Mouse (Mus musculus) cerebellum, postnatal 25 days (tissue): ENCODE measurements around the gene Nlgn1.

Source experiments
- DNase-seq, 2 experiments: peaks; one replicate each; pipeline ENCODE4 v3.0.0; 2021; ENCODE audit warnings: mixed read lengths in 2 of 2

Gene Nlgn1

DNA sequence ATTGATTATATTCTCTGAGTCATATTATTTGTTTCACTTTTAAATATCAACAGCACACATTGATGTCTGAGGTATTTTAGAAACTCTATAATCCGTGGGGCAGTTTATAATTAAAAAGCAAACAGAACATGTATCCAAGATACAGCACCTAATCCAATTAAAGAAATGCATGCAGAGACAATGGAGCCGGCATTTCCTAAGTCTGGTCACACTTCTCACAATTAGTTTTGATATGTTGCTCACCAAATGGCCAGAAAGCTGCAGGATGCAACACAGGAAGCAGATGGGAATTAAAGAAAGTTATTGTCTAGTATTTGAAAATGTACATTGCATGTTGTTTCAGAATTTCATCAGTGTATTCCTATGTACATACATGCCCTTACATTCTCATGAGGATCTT, 550.6 kb downstream of the Nlgn1 start:
- DNase-seq = no peak

DNA sequence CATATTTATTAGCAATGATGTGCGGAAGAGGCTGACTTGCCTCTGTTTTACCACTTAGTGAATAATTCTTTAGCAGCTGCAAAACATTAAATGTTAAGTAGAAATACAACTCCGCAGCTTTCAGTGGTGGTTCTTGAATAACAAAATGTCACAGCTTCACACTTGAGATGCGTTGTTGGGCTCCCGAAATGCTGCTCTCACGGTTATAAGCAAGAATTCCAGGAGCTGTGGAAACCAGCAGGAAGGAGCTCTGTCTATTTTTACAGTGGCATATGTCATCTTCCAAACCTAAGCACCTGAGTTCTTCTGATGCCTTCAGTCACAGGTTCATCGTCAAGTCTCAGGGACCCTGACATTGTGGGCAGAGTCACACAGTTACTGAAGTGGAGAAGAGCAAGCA, 556.8 kb downstream of the Nlgn1 start:
- no peak for DNase-seq

DNA sequence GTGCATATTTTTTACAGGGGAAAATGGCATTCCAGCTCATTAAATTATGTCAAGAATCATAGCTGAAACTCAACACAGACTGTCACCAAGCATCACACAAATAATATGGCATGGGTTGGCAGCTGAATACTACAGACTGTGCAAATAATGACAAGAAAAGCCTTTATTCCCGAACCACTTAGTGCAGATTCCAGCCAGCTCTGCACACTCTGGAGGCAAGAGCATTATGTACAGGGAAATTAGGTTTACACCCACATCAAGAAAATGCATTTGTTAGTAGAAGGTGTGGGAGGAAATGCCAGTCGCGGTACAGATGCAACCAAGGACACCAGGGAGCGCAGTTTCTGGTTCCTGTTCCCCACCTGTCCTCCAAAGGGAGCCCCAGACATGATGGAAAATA, 558.4 kb downstream of the Nlgn1 start:
- DNase-seq = no peak

DNA sequence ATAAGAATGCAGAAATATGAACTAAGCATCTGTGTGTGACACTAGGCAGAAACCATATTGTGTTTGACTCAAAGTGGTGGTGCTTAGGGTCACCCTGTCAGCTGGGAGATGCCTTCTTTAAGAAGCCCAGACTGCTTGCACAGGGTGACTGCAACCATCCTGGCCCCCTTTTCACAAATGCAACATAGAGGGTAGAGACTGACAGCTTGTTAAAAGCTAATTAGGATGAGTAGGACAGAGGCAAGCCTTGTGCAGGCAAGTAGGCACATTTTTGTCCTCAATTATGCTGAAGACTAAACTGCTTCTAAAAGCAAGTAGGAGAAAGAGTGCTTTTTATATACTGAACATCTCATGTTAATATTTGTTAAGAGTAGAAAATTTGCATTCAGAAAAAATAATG, 558.8 kb downstream of the Nlgn1 start:
- no peak for DNase-seq

DNA sequence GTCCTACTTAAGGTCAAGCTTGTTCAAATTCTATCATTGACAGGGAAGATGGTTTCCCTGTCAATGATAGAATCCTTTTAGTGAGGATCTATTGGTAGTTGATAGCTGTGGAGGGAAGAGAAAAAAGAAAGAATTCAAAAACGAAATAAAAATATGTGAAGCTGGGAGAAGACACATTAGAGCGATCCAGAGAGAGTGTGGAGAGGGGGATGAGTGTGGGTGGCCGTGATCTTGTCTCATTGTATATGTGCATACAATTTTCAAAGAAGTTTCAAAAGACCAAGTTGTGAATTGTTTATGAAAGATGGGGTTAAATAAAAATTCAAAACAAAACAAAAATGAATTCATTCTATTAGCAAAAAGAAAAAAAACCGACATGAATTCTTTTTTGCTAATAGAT, 568.6 kb downstream of the Nlgn1 start:
- no peak for DNase-seq

DNA sequence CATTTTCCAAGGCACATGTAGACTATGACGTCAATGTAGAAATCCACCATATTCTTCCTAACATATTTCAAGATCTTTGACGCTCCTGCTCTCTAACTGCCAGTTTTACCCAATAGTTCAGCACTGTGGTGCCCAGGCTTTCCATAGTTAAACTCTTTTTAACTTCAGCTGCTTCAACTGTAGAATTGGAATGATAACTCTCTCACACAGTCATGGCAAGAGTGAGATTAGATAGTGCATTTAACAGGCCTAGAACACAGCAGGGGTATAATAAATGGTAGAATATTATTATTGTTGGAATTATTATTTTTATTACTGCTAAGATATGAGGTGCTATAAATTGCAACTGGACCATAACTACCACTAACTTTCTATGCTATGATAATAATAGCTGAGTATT, 574.4 kb downstream of the Nlgn1 start:
- DNase-seq = no peak

DNA sequence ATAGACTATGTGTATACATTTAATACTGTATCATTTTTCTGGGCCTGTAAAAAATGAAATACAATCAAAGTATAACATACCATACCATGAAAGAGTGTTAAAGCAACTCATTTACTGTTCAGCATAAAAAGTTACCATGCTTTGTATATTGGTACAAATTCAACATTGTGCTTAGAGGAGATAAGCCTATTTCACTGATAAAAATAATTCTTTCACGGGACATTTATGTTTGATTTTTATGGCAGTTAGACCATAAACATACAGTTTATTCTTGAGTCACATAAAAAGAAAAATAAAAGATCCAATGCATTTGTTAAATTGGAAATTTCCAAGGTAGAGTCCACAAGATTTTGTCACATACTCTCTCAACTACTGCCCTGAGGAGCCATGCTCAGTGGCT, 608.1 kb downstream of the Nlgn1 start:
- no peak for DNase-seq

DNA sequence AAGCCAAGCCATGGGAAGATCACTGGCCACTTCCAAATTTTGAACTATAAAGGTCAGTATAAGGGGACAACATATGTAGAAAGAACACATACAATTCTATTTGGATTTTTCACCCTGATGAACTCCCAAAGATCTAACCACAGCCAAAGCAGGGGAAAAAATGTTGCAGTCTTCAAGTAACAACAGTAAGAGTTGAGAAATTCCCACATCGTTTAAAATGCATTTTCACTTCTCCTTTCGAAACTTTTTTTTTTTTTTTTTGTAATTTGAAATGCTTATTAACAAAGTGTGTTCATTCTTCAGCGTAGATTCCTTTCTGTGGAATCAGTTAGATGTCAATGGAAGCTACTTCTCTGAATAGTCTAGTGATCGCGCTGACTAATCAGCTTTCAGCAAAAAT, 610.8 kb downstream of the Nlgn1 start:
- no peak for DNase-seq

DNA sequence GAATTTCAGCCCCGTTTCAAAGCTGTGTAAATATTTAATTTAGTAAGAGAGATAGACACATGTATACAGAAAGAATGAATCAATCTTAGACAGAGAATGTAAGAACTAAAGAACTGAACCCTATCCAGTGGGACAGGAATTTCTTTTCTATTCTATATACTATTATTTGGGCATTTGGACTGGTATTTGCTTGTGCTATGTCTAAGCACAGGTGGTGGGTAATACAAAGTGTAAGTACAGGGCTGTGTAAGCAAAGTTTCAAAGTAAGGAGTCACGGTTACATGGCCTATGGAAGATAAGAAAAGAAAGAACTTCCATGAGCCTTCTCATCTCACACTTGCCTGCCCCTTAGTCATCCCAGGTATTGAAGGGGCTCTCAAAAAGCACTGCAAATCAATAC, 624.9 kb downstream of the Nlgn1 start:
- no peak for DNase-seq

DNA sequence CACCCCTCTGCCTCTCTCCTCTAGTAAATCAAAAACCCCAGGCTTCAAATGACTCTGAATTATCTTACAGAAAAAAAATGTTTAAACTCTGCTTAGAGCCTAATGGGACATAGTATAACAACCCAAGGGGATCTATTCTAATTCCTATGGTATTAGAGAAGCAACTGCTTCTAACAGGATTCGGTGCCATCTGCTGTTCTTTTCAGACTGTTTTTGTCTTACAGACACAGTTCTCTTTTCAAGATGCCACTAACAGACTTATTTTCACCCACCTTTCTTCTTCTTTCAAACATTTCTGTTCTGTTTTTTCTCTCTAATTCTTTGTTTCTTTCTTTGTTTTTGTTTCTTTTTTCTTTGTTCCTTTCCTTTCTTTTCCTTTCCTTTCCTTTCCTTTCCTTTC, 635.0 kb downstream of the Nlgn1 start:
- DNase-seq = no peak

DNA sequence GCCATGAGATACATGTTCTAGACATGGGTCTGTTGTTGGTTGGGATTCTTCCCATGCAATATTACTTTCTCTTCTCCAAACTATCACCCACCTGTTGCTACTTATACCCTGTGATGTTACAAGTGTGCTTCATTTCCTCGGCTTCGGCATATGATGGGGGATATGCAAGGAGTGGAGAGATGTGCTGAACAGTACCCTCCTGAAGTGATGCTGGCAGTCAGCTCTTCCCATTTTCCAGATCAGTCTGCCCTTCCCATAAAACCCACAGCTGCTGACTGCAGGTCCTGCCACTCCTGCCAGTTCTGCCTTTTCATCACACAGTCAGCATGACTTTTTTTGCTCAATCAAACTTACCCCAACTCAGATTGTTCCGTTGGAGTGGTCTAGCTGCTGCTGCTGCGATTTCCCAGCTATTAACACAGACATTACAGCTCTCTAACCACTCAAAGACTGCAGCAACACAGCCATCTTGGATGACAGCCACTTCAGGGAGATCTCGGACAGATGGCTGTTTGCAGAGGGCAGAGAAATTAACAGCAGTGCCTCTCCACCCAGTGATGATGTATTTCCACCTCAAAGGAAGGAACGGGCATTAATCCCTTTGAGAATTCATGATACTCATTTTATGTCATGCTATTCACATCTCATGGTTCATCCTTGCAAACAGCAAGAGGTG, 643.3 kb downstream of the Nlgn1 start:
- DNase-seq = peak; percentile 64 to 72

DNA sequence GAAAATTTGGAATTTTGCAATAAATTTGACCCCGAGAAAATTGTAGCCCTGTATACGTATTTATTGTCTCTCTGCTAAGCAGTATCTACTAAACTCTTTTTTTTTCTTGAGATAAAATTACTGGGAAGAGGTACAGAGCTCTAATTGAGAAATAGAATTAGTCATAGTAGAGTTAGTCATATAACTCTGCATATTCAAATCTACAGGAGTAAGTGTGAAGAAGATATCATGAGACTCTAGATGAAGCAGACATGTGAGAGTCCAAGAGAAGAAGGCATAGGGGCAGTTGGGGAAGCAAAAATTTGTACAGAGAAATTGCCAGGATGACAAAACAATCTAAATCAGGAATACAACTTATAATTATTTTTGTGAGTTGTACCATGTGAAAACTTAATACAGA, 648.6 kb downstream of the Nlgn1 start:
- DNase-seq = no peak

DNA sequence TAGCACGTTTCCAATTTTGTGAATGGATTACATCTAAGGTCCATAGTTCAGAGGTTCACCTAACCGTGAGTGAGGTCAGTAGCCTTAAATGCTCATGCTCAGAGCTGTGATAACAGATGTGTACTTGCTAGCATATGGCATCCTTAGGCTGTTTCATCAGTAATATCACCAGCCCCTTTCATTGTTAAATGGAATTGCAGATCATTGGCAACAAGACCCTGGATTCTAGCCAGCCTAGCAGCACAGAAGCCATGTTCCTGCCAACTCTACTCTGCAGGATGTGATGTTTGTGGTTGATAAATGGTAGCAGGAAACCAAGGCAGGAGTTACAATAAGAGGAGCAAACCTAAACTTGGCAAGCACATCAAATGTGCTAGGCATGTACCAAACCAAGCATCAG, 652.9 kb downstream of the Nlgn1 start:
- DNase-seq = peak; percentile 39 to 58

DNA sequence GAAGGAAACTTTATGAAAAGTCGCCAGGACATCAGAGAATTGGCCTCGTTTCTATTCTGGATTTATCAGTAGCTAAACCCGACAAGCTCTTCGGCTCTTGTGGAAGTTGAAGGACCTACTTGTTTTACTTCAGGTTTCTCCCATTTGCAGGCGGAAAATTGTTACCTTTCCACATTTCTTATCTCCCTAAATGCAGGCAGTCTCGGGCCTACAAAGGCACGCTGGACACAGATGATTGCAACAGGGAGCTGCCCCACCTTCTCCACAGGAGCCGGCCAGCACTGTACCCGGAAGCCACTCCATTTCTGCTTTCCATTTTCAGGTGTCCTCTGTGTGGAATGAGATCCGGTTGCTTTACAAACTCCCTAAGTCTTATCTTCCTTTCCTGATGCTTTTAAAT, 656.4 kb downstream of the Nlgn1 start:
- no peak for DNase-seq

DNA sequence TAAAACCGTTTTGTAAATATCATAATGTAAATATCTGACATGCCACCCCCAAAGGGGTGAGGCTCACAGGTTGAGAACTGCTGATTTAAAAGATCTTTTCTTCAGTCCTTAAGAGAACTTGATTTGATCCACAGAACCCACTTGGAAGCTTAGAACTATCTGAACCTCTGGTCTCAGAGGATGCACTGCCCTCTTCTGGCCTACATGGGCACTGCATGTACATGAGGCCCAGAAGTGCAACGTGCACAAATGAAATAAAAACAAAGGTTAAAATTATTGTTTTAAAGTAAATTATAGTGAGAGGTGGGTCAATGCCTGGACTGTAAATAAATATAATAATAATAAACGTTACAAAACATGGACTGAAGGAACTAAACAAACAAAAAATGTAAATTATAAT, 657.2 kb downstream of the Nlgn1 start:
- peak; percentile 41 to 69 for DNase-seq

DNA sequence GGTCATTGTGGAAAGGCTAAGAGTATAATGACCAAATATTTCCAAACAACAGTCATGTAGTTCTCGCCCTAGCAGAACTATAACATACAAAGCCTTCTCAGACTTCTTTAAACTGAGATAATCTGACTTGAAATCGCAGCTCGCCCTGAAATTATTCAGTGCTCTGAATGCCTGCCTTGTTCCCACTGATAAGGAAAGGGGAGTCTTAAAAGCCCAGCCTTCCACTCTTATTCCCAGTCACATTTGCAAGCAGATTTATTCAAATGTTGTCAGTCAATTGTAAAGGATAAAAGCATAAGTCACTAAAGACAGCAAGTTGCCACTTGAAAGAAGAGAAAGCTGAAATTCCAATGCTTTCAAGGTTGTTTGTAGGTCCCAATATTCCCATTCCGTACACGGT, 658.9 kb downstream of the Nlgn1 start:
- DNase-seq = no peak

DNA sequence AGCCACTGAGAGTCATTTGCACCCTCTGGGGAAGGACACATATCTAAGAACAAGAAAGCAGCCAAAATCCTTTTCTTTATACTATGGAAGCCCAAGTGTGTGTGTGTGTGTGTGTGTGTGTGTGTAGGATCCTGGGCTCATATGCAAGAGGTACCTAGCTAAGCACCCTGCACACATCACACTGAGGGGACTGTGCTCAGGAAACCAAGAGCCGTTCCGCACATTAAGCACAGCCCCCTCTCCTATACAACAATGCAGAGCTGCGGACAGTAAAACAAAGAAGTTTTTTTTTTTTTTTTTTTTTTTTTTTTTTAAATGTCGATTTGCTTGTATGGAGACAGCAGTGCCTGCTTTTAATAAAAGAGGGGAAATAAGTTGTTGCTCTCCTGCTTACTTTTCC, 659.5 kb downstream of the Nlgn1 start:
- DNase-seq = no peak

DNA sequence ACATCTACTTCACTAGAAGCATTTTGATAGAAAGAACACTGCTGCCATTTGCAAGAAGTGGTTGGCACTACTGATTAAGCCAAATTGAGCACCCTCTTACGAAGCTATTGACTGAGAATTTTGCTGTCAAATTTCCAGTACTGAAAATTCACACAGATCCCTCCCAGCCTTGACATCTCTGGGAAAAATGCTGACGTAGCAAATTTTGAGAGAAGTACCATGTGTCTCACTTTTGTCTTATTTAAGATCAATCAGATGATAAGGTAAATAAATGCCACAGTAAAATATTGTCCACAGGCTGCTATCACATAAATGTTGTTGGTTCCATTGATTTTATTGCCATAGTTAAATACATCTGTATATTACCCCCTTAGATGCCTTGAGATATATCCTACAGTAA, 668.8 kb downstream of the Nlgn1 start:
- no peak for DNase-seq

DNA sequence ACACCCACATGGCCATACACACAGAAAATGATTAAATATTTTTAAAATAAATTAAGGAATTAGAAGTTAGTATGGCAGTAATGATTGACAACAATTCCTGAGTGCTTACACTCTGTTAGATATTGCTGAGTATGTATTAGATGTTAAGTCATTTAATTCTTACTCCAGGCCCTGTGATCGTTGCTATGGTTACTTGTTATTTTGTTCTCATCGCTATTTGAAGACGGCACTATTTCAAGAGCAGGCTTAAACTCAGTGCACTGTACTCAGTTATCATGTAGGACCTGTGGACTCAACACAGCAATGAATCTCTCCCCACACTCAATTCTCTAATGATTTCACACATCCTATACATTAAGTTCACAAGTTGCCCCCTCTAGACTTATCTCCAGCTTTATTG, 672.0 kb downstream of the Nlgn1 start:
- no peak for DNase-seq

DNA sequence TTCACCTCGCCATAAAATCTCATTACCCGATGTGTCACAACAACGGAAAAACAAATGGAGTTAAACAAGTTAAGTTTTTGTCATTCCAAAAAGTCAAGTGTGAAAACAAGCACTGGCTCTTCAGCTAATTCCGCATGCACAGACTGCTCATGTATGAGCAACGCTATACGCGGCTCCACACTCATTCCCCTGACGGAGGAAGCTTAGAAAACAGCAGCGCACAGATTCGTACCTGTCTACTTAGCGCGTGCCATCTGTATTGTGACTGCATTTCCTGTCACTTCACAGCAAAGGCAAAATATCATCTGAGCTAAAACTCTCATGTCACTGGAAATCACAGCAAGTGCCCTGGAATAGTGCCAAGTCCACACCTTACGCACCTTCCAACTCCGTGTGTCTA, 674.3 kb downstream of the Nlgn1 start:
- peak; percentile 43 for DNase-seq

DNA sequence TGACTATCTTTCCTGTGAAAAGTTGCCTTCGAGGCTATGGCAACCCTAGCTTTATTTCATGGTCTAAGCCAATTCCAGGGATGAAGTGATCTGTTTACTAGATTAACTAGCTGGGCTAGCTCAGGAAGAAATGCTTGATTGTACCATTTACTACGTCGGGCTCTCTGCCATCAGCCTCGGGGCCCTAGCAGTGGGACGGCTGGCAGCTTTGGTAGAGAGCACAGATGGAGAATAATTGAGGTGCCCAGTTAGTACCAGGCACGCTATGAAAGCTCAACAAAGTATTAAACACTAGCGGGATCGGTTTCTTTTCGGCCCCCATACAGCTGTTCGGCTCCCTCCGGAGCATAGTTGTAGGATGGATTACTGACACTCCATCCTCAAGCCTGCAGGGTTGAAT, 675.2 kb downstream of the Nlgn1 start:
- peak; percentile 85 to 91 for DNase-seq

DNA sequence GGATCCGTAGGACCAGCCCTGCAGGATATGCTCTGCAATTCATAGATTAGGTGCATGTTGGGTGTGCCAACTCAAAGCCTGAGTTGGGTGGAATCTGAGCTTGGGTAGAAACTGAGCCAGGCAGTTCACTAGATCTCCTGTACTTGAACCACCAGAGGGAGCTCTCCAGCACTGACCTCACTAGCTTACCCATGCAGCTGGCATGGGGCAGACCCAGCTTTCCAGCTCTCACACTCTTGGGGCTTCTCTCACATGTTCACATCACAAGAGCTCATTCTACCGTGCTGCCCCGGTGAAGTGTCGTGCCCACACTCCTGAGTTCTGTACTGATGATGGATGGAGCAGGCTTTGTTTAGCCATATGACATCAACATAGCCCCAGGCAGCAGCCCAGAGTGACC, 679.2 kb downstream of the Nlgn1 start:
- DNase-seq = peak; percentile 30 to 57

DNA sequence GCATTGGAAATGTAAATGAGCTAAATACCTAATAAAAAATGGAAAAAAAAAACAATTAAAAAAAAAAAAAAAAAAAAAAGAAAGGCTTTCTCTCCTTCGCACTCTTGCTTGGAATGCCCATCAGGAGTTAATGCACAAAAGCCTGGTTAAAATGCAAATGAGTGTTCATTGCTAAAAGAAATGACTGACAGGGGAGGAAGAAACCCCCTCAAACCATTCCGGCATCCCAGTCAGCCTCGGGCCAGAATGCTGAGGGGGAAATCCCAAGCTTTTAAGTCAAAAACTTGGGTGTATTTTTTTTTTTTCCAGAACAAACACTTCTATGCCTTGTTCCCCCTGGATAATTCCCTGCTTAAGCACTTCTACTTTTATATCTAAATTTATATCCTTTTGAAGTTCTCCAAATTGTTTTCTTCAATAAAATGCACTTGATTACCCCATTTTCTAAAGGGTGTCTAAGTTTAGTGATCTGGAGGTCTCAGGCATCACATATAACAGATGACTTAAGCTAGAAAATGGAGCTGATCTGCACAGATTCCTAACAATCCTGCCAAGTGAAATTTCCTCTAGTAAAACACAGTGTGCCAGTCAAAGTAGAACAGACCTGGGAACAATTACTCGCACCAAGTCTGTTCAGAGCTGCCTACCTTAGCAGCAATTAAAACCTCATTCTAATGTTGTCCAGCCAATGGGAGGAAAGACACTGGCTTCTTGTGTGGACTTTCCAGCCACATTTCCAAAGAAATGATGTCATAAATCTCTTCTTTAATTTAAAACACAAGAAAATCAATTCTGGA, 686.2 kb downstream of the Nlgn1 start:
- no peak for DNase-seq

DNA sequence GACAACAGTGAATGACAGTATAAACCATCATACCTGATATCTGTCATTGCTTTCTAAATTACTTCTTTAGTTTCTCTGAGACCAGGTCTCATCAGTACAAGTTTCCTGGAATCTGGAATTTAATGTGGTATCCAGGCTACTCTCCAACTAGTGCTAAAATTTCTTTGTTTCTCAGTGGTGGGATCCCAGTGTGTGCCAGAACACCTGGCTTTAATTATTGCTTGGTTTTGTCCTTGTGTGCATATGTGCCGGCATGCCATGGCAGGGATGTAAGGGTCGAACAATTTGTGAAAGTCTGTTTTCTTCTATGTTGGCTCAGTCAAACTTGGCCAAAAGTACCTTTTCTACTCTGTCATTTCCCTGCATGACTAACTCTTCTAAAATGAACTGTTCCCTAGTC, 703.1 kb downstream of the Nlgn1 start:
- no peak for DNase-seq

DNA sequence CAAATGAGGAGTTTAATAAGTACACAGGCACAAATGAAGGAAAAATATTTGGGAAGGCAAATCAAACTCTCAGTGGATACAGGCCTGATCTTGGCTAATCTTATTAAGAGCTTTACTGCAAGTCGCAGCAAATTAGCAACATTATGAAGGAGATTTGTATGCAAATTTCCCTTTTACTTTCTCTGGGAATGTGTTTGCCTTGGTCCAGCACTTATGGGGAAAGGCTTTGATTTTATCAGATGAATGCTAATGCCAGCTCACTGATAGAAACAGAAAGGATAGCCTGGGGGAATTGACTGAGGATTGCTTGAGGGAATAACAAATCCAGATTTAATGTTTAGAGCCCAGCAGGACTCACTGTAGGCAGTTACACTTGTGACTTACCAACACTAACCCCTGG, 725.7 kb downstream of the Nlgn1 start:
- no peak for DNase-seq
